Mouse (Mus musculus) erythroid progenitor cell, adult 5-6 weeks (primary cell): Measurements from ENCODE around the gene Ust. TPM values are rescaled to one million over a fixed set of nuclear protein-coding genes. Genes with fewer than 3 reads are reported as not detected.
"Not testable (repeated sequence)": the region's sequence is repeated elsewhere in the genome, so short reads cannot be mapped to it uniquely, and the experiment has no call there.

Experiments
- ATAC-seq: replicated peaks from 2 replicates; pipeline ENCODE4 v1.8.0; 2016; ENCODE audit warnings: moderate number of reproducible peaks, mild to moderate bottlenecking, moderate TSS enrichment, inconsistent platforms; ENCODE audit not compliant: poor library complexity, low FRiP score, severe bottlenecking
- total RNA-seq, 2 experiments: library from RNA; stranded (forward) in 1 of 2; stranded (reverse) in 1 of 2; fragments of 150-400 nt in 1 of 2; fragments of 186-747, 209-891 nt in 1 of 2; gene quantifications; 2 replicates each; pipeline versions ENCODE4 v1.2.3 to v1.2.4; 2015 to 2017; ENCODE audit warnings: low replicate concordance in 2 of 2

The Ust gene
- total RNA-seq (2015; ENCODE audit: low replicate concordance): 0.84 and 2.5 TPM in 2 replicates
- not detected in 2 replicates for total RNA-seq (2017; ENCODE audit: low replicate concordance)

GRCm38 (mm10) chr10:8518141-8519013 is at the start of gene Ust:
TSS of gene Ust (minus strand) at chr10:8518825.
- no peak for ATAC-seq

- ATAC-seq: no peak
These were observed 42.7 kb upstream of the Ust start for GRCm38 (mm10) chr10:8561366-8561765.

- ATAC-seq: not testable (repeated sequence)
These were observed 40.9 kb upstream of the Ust start for GRCm38 (mm10) chr10:8559566-8559965.

- ATAC-seq: not testable (repeated sequence)
These were observed 33.6 kb upstream of the Ust start for GRCm38 (mm10) chr10:8552239-8552638.

GRCm38 (mm10) chr10:8551601-8552000 is 33.0 kb upstream of the Ust start:
- ATAC-seq: not testable (repeated sequence)

- no peak for ATAC-seq
These were observed 22.9 kb upstream of the Ust start for GRCm38 (mm10) chr10:8541514-8541913.

- ATAC-seq: no peak
These were observed 16.8 kb upstream of the Ust start for GRCm38 (mm10) chr10:8535445-8535844.

GRCm38 (mm10) chr10:8531651-8532050 is 13.0 kb upstream of the Ust start:
- ATAC-seq: no peak

- ATAC-seq: no peak
These were observed 12.0 kb upstream of the Ust start for GRCm38 (mm10) chr10:8530505-8531051.

- ATAC-seq: no peak
These were observed 10.5 kb upstream of the Ust start for GRCm38 (mm10) chr10:8529173-8529572.

GRCm38 (mm10) chr10:8525354-8525753 is 6.7 kb upstream of the Ust start:
- ATAC-seq: no peak

GRCm38 (mm10) chr10:8521536-8521935 is 2.9 kb upstream of the Ust start:
- no peak for ATAC-seq

- ATAC-seq: no peak
These were observed 2.3 kb upstream of the Ust start for GRCm38 (mm10) chr10:8520766-8521395.

GRCm38 (mm10) chr10:8519014-8519491 is 428 bp upstream of the Ust start:
- no peak for ATAC-seq

- ATAC-seq: no peak
These were observed 959 bp downstream of the Ust start for GRCm38 (mm10) chr10:8517591-8518140.

- ATAC-seq: no peak
These were observed 1.6 kb downstream of the Ust start for GRCm38 (mm10) chr10:8516916-8517524.

GRCm38 (mm10) chr10:8513690-8514089 is 4.9 kb downstream of the Ust start:
- ATAC-seq: no peak

- no peak for ATAC-seq
These were observed 6.4 kb downstream of the Ust start for GRCm38 (mm10) chr10:8512222-8512621.

GRCm38 (mm10) chr10:8511760-8512159 is 6.9 kb downstream of the Ust start:
- ATAC-seq: no peak

GRCm38 (mm10) chr10:8506247-8506573 is 12.4 kb downstream of the Ust start:
- ATAC-seq: no peak
